Mouse (Mus musculus): ENCODE measurements at regions not wholly inside any gene's neighbourhood (a gene's known extent, or its start where the extent isn't known, plus 50 kb on each side); places are given as distances from the start of the nearest gene placed in this dataset.

- Histone ChIP-seq H3K9me3 (no peaks in the 10 kb centered on the region), H3K27me3 (no peaks in the 10 kb centered on the region), H3K36me3 (no peaks in the 10 kb centered on the region), H3K4me1 (replicated peaks) (0 out of 2 replicates have a peak, but pooled peaks cover 4% of the 10 kb centered on the region), H3K4me3 (no peak overlapping the region), H3K9ac (no peak overlapping the region), H3K4me2 (no peak overlapping the region), H3K27ac (no peak overlapping the region)
- no peak for ATAC-seq (ENCODE audit: low FRiP score)
- whole genome bisulfite sequencing: 64% methylated on average over 5 of the region's 5 CpGs
Measured at GRCm38 (mm10) chr6:51163266-51163665, 269.2 kb upstream of the Nfe2l3 start.

GRCm38 (mm10) chr6:51163882-51164281, 268.6 kb upstream of the Nfe2l3 start:
- ATAC-seq (ENCODE audit: low FRiP score): no peak

DNA sequence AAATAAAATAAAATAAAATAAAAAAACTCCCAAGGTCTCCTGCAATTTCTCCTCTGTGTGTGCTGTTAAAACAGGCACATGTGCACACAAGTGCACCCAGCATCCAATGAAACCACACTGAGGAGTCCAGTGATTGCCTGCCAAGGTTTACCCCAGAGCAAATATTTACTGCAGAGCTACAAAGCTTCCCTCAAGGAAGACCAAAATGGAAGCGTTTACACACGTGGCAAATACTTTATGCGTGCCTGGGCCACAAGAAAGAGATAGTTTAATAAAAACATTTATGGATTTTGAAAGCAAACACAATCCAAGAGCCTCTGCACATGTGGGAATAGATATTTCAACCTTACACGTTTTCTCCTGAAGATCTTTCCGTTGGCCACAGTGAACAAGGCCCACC, 265.4 kb upstream of the Nfe2l3 start:
- Histone ChIP-seq H3K9me3 (no peaks in the 10 kb centered on the region), H3K4me3 (no peak overlapping the region), H3K36me3 (no peaks in the 10 kb centered on the region), H3K27ac (no peak overlapping the region), H3K4me1 (replicated peaks) (peaks cover 18% of the 10 kb centered on the region), H3K27me3 (peaks cover 11% of the 10 kb centered on the region; the same call in 1 of the 2 replicates), H3K4me2 (no peak overlapping the region), H3K9ac (no peak overlapping the region)
- no peak for ATAC-seq (ENCODE audit: low FRiP score)
- WGBS: 75% methylated on average over 5 of the region's 5 CpGs

More at GRCm38 (mm10) chr6:51163882-51164281, 268.6 kb upstream of the Nfe2l3 start:
- Histone ChIP-seq H3K27ac (no peak overlapping the region), H3K27me3 (no peaks in the 10 kb centered on the region), H3K4me3 (no peak overlapping the region), H3K4me1 (replicated peaks) (peaks cover 10% of the 10 kb centered on the region), H3K9ac (no peak overlapping the region), H3K4me2 (no peak overlapping the region), H3K9me3 (no peaks in the 10 kb centered on the region), H3K36me3 (no peaks in the 10 kb centered on the region)
- 83% methylated on average over 4 of the region's 4 CpGs for WGBS

DNA sequence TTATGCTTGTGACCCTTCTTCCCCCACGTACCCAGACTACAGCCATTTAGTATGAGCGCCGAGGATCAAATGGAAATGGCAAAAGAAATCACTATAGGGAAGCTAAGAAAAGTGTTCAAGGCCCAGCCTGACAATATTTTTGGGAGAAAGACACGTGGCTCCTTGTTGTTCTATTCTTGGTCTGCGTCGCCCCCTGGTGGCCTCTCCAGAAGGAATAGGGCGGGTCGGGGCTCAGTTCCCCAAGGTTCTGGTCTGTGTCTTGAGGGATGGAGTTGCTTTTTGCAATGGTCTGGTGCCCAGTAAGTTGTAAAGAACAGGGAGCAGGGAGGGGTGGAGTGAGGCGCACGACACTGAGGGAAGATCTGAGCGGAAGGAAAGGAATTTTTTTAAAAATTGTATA, 264.4 kb upstream of the Nfe2l3 start:
- Histone ChIP-seq H3K36me3 (no peaks in the 10 kb centered on the region), H3K27me3 (peaks cover 20% of the 10 kb centered on the region), H3K4me1 (replicated peaks) (peaks cover 21% of the 10 kb centered on the region), H3K4me2 (peak overlapping the region; percentile 61), H3K9ac (no peak overlapping the region; the same call in 1 of the 2 replicates), H3K9me3 (no peaks in the 10 kb centered on the region), H3K27ac (0 out of 2 replicates have a peak overlapping the region, but pooled peaks have one; percentile 35), H3K4me3 (peak overlapping the region; percentile 36; the same call in 1 of the 2 replicates)
- WGBS: 2% methylated on average over 11 of the region's 11 CpGs
- 0 out of 2 replicates have a peak, but pooled peaks have one; percentile 16 for ATAC-seq (ENCODE audit: low FRiP score)

DNA sequence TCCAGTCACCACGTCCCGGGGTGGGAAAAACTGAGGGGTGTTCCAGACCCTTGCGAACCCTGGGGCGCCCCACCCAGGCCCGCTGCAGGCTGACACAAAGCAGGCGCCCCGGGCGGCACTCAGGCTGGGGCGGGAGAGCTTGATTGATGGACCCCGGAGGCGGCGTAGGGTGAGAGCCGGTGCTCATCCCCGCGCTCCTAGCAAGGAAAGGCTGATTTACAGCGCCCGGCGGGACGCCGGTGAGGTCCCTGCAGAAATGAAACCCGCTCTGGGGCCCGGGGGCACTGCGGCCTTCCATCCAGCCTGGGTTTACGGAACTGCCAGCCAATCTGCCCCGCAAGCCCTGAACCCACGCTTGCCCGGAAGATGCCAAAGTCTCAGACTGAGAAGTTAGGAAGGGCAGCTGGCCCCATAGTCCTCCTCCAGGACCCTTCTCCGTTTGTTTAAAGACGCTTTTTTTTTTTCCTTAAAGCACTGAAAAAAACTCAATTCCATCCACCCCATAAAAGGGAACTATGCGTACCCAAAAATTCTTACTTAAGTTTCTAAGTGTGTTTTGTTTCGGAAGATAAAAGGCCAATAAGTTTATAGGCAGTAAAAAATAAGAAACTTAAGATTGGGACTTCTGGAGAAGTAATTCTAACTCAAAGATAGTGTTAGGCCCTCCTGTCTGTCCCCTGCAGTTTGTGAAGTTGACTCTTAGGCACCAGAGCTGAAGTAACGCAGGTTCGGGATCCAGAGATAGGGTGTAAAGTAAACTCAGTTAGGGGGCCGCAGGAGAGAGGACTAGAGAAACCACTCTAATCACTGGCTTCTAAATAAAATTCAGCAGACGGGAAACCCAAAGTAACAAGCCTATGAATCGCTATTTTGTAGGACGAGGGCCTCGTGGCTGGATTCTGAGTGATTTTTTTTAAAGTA, 263.4 kb upstream of the Nfe2l3 start:
- H3K4me1 ChIP-seq (replicated peaks): peaks cover 27% of the 10 kb centered on the region
- WGBS: 5% methylated on average over 38 of the region's 38 CpGs
- H3K9ac ChIP-seq: peak overlapping the region; percentile 71
- H3K4me3 ChIP-seq: peak overlapping the region; percentile 36
- peak overlapping the region; percentile 78 for H3K27ac ChIP-seq
- peak overlapping the region; percentile 61 for H3K4me2 ChIP-seq
- no peaks in the 10 kb centered on the region for H3K36me3 ChIP-seq
- ATAC-seq (ENCODE audit: low FRiP score): no peak
- H3K27me3 ChIP-seq: peaks cover 29% of the 10 kb centered on the region
- H3K9me3 ChIP-seq: no peaks in the 10 kb centered on the region

DNA sequence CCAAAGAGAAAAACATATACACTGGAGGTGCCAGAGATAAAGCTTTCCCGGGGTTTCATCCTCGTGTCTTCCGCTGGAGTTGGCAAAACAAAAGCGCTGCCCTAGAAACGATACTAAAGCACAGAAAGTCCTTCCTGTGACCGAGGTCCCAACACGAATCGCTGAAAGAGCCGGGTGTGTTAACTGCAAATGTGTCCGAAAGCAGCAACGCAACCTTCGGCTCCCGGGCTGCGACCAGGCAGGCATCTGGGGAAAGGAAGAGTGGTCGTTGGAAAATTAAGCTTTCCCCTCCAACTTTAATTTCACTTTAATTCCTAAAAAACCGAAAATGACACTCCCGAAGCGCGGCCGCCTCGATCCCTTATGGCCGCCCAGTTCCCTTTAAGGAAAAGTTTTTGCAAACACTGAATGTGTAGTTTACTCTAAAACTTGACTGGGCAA, 262.5 kb upstream of the Nfe2l3 start:
- no peak overlapping the region for H3K9ac ChIP-seq
- peak overlapping the region; percentile 8; the same call in 1 of the 2 replicates for H3K4me3 ChIP-seq
- ATAC-seq (ENCODE audit: low FRiP score): no peak
- no peaks in the 10 kb centered on the region for H3K36me3 ChIP-seq
- H3K27ac ChIP-seq: peak overlapping the region; percentile 78
- peak overlapping the region; percentile 37 for H3K4me2 ChIP-seq
- under 1% methylated on average over 22 of the region's 22 CpGs for WGBS
- H3K27me3 ChIP-seq: peaks cover 39% of the 10 kb centered on the region
- no peaks in the 10 kb centered on the region for H3K9me3 ChIP-seq
- H3K4me1 ChIP-seq (replicated peaks): peaks cover 30% of the 10 kb centered on the region

DNA sequence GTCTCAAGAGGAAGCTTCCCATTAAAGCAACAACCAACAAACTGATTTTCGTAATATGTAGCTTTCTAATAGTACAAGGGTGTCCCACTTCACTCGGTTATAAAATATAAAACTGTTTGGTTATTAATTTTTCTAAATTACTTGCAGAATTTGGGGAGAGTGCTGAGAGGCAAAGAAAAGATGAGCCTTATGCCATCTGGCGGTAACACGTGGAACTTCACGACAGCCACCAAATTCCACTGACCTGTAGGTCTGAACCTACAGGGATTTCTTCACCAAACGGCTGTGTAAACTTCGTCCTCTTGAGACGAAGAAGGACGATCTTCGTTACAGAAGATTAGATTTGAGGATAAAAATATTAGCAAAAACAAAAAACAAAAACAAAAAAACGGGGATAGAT, 262.1 kb upstream of the Nfe2l3 start:
- Histone ChIP-seq H3K9me3 (no peaks in the 10 kb centered on the region), H3K27ac (peak overlapping the region; percentile 78), H3K4me3 (no peak overlapping the region), H3K4me1 (replicated peaks) (peaks cover 30% of the 10 kb centered on the region), H3K36me3 (no peaks in the 10 kb centered on the region), H3K27me3 (peaks cover 43% of the 10 kb centered on the region), H3K9ac (no peak overlapping the region), H3K4me2 (no peak overlapping the region)
- no peak for ATAC-seq (ENCODE audit: low FRiP score)
- WGBS: 0% methylated on average over 11 of the region's 11 CpGs

GRCm38 (mm10) chr6:51170871-51171270, 261.6 kb upstream of the Nfe2l3 start:
- Histone ChIP-seq H3K27ac (no peak overlapping the region), H3K4me1 (replicated peaks) (peaks cover 30% of the 10 kb centered on the region), H3K9me3 (no peaks in the 10 kb centered on the region), H3K4me2 (no peak overlapping the region), H3K36me3 (no peaks in the 10 kb centered on the region), H3K9ac (no peak overlapping the region), H3K4me3 (no peak overlapping the region), H3K27me3 (peaks cover 48% of the 10 kb centered on the region)
- WGBS: under 1% methylated on average over 11 of the region's 11 CpGs
- peak; percentile 74 for ATAC-seq (ENCODE audit: low FRiP score)

DNA sequence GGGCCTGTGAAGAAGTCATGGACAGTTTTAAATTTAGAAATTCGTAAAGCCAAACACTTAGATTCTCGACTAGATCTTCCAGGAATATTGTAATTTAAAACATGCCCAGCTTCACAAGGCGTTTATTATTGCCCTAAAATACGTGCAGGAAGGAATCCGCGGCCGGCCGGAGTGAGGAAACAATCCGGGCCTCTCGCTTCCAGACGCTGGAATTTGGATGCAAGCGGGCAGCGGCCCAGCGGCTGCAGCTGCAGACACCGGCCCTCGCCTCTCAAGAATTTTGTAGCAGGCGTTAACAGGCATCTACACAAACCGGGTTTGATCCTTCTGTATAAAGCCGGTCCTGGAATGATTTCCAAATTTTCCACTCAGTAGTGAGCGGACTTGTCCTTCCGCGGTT, 260.7 kb upstream of the Nfe2l3 start:
- peak overlapping the region; percentile 52; the same call in 1 of the 2 replicates for H3K9ac ChIP-seq
- peak overlapping the region; percentile 5; the same call in 1 of the 2 replicates for H3K4me3 ChIP-seq
- H3K4me2 ChIP-seq: peak overlapping the region; percentile 44
- peaks cover 30% of the 10 kb centered on the region for H3K4me1 ChIP-seq (replicated peaks)
- H3K9me3 ChIP-seq: no peaks in the 10 kb centered on the region
- H3K27me3 ChIP-seq: peaks cover 57% of the 10 kb centered on the region
- H3K27ac ChIP-seq: peak overlapping the region; percentile 65
- H3K36me3 ChIP-seq: no peaks in the 10 kb centered on the region
- ATAC-seq (ENCODE audit: low FRiP score): no peak
- 1% methylated on average over 22 of the region's 22 CpGs for WGBS

DNA sequence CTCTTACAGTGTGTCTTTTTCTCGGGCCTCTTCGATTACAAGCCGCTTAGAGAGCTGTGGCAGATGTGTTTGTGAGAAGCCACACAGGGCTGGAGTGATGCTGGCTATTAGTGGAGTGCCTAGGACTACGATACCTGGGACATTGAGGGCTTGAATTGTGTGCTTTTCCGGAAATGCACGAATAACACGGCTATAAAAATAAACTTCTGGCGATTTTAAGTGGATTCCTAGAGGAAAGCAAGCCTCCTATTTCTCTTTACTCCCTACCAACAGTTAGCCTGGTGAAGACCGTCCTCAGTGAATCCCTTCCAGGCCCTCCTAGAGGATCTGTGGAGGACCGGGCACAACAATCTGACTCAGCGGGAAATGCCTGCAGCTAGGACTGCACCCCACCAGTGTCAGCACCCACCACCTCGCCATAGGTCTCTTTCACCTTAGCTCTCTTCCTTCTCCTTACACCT, 260.1 kb upstream of the Nfe2l3 start:
- ATAC-seq (ENCODE audit: low FRiP score): peak; percentile 46; the same call in 1 of the 2 replicates

GRCm38 (mm10) chr6:51172856-51173619, 259.4 kb upstream of the Nfe2l3 start:
- under 1% methylated on average over 25 of the region's 25 CpGs for WGBS
- Histone ChIP-seq H3K4me2 (peak overlapping the region; percentile 44), H3K9me3 (no peaks in the 10 kb centered on the region), H3K4me3 (peak overlapping the region; percentile 14), H3K27ac (peak overlapping the region; percentile 65; the same call in 1 of the 2 replicates), H3K36me3 (no peaks in the 10 kb centered on the region), H3K9ac (no peak overlapping the region), H3K27me3 (peaks cover 69% of the 10 kb centered on the region), H3K4me1 (replicated peaks) (peaks cover 30% of the 10 kb centered on the region)
- peak; percentile 86 for ATAC-seq (ENCODE audit: low FRiP score)

More for the DNA sequence above, 260.1 kb upstream of the Nfe2l3 start:
- 5% methylated on average over 12 of the region's 12 CpGs for WGBS
- H3K9me3 ChIP-seq: no peaks in the 10 kb centered on the region
- peak overlapping the region; percentile 65 for H3K27ac ChIP-seq
- H3K36me3 ChIP-seq: no peaks in the 10 kb centered on the region
- H3K4me3 ChIP-seq: peak overlapping the region; percentile 9; the same call in 1 of the 2 replicates
- H3K4me2 ChIP-seq: peak overlapping the region; percentile 44
- peaks cover 63% of the 10 kb centered on the region for H3K27me3 ChIP-seq
- peak overlapping the region; percentile 49 for H3K9ac ChIP-seq
- H3K4me1 ChIP-seq (replicated peaks): peaks cover 30% of the 10 kb centered on the region

Measured in hindbrain, embryonic 13.5 days (tissue).